Mouse (Mus musculus): Measurements from ENCODE around the gene Arhgap45. TPM values are rescaled to one million over a fixed set of nuclear protein-coding genes. Genes with fewer than 3 reads are reported as not detected.

Arhgap45 gene
- not detected for polyA plus RNA-seq (2014; fragmentation: Illumina TruSeq; extraction: RNeasy Lipid Tissue Mini Kit (QIAGEN cat#74804); ENCODE audit: low read depth, low replicate concordance)

GRCm38 (mm10) chr10:80016511-80016910 lies at the start of gene Arhgap45:
Arhgap45 (plus strand) TSS chr10:80016653.

GRCm38 (mm10) chr10:79970415-79971182 lies 45.9 kb upstream of the Arhgap45 start, which contains the start of gene Grin3b:
Grin3b (plus strand) TSS chr10:79970715.

GRCm38 (mm10) chr10:79984195-79984816 lies 32.1 kb upstream of the Arhgap45 start, which contains the start of gene Tmem259:
Tmem259 (minus strand) TSS chr10:79984330.

GRCm38 (mm10) chr10:79988506-79989271 lies 27.8 kb upstream of the Arhgap45 start, which contains the start of gene Cnn2:
Cnn2 (plus strand) TSS chr10:79988584.

GRCm38 (mm10) chr10:79996272-79997033 lies 20.0 kb upstream of the Arhgap45 start, which contains the start of gene Abca7:
Abca7 (plus strand) TSS chr10:79996494.

GRCm38 (mm10) chr10:80039559-80039979 lies 23.1 kb downstream of the Arhgap45 start, which contains the start of gene Polr2e:
Polr2e (minus strand) TSS chr10:80039795.

GRCm38 (mm10) chr10:80047041-80047565 lies 30.6 kb downstream of the Arhgap45 start, which contains the start of gene Gpx4:
Gpx4 (plus strand) TSS chr10:80047166.

Other genes with a start within 250 kb of the Arhgap45 start
- 0.36 TPM for gene Rnf126, start 249.7 kb upstream of the Arhgap45 start, polyA plus RNA-seq (2014; fragmentation: Illumina TruSeq; extraction: RNeasy Lipid Tissue Mini Kit (QIAGEN cat#74804); ENCODE audit: low read depth, low replicate concordance)
- gene Fstl3, start 239.4 kb upstream of the Arhgap45 start, polyA plus RNA-seq (2014; fragmentation: Illumina TruSeq; extraction: RNeasy Lipid Tissue Mini Kit (QIAGEN cat#74804); ENCODE audit: low read depth, low replicate concordance), result 2.6 TPM
- gene Prss57, start 225.7 kb upstream of the Arhgap45 start, polyA plus RNA-seq (2014; fragmentation: Illumina TruSeq; extraction: RNeasy Lipid Tissue Mini Kit (QIAGEN cat#74804); ENCODE audit: low read depth, low replicate concordance), result not detected
- 1.1 TPM for gene Palm, start 223.1 kb upstream of the Arhgap45 start, polyA plus RNA-seq (2014; fragmentation: Illumina TruSeq; extraction: RNeasy Lipid Tissue Mini Kit (QIAGEN cat#74804); ENCODE audit: low read depth, low replicate concordance)
- gene Misp, start 195.7 kb upstream of the Arhgap45 start, polyA plus RNA-seq (2014; fragmentation: Illumina TruSeq; extraction: RNeasy Lipid Tissue Mini Kit (QIAGEN cat#74804); ENCODE audit: low read depth, low replicate concordance), result 0.49 TPM
- gene Ptbp1, start 162.2 kb upstream of the Arhgap45 start, polyA plus RNA-seq (2014; fragmentation: Illumina TruSeq; extraction: RNeasy Lipid Tissue Mini Kit (QIAGEN cat#74804); ENCODE audit: low read depth, low replicate concordance), result 40.9 TPM
- not detected for gene Prtn3, start 142.2 kb upstream of the Arhgap45 start, polyA plus RNA-seq (2014; fragmentation: Illumina TruSeq; extraction: RNeasy Lipid Tissue Mini Kit (QIAGEN cat#74804); ENCODE audit: low read depth, low replicate concordance)
- not detected for gene Plppr3, start 142.0 kb upstream of the Arhgap45 start, polyA plus RNA-seq (2014; fragmentation: Illumina TruSeq; extraction: RNeasy Lipid Tissue Mini Kit (QIAGEN cat#74804); ENCODE audit: low read depth, low replicate concordance)
- not detected for gene Elane, start 130.4 kb upstream of the Arhgap45 start, polyA plus RNA-seq (2014; fragmentation: Illumina TruSeq; extraction: RNeasy Lipid Tissue Mini Kit (QIAGEN cat#74804); ENCODE audit: low read depth, low replicate concordance)
- gene Cfd, start 125.8 kb upstream of the Arhgap45 start, polyA plus RNA-seq (2014; fragmentation: Illumina TruSeq; extraction: RNeasy Lipid Tissue Mini Kit (QIAGEN cat#74804); ENCODE audit: low read depth, low replicate concordance), result not detected
- gene Med16, start 107.7 kb upstream of the Arhgap45 start, polyA plus RNA-seq (2014; fragmentation: Illumina TruSeq; extraction: RNeasy Lipid Tissue Mini Kit (QIAGEN cat#74804); ENCODE audit: low read depth, low replicate concordance), result 0.20 TPM
- gene Gm26602, start 105.8 kb upstream of the Arhgap45 start, polyA plus RNA-seq (2014; fragmentation: Illumina TruSeq; extraction: RNeasy Lipid Tissue Mini Kit (QIAGEN cat#74804); ENCODE audit: low read depth, low replicate concordance), result not detected
- gene Kiss1r, start 99.7 kb upstream of the Arhgap45 start, polyA plus RNA-seq (2014; fragmentation: Illumina TruSeq; extraction: RNeasy Lipid Tissue Mini Kit (QIAGEN cat#74804); ENCODE audit: low read depth, low replicate concordance), result 0.16 TPM
- 6.4 TPM for gene R3hdm4, start 95.4 kb upstream of the Arhgap45 start, polyA plus RNA-seq (2014; fragmentation: Illumina TruSeq; extraction: RNeasy Lipid Tissue Mini Kit (QIAGEN cat#74804); ENCODE audit: low read depth, low replicate concordance)
- gene Arid3a, start 89.6 kb upstream of the Arhgap45 start, polyA plus RNA-seq (2014; fragmentation: Illumina TruSeq; extraction: RNeasy Lipid Tissue Mini Kit (QIAGEN cat#74804); ENCODE audit: low read depth, low replicate concordance), result 3.1 TPM
- 1.7 TPM for gene Wdr18, start 56.5 kb upstream of the Arhgap45 start, polyA plus RNA-seq (2014; fragmentation: Illumina TruSeq; extraction: RNeasy Lipid Tissue Mini Kit (QIAGEN cat#74804); ENCODE audit: low read depth, low replicate concordance)
- not detected for gene Grin3b, start 45.9 kb upstream of the Arhgap45 start, polyA plus RNA-seq (2014; fragmentation: Illumina TruSeq; extraction: RNeasy Lipid Tissue Mini Kit (QIAGEN cat#74804); ENCODE audit: low read depth, low replicate concordance)
- gene Tmem259, start 32.3 kb upstream of the Arhgap45 start, polyA plus RNA-seq (2014; fragmentation: Illumina TruSeq; extraction: RNeasy Lipid Tissue Mini Kit (QIAGEN cat#74804); ENCODE audit: low read depth, low replicate concordance), result 0.40 TPM
- gene Cnn2, start 28.1 kb upstream of the Arhgap45 start, polyA plus RNA-seq (2014; fragmentation: Illumina TruSeq; extraction: RNeasy Lipid Tissue Mini Kit (QIAGEN cat#74804); ENCODE audit: low read depth, low replicate concordance), result 3.0 TPM
- 0.12 TPM for gene Abca7, start 20.2 kb upstream of the Arhgap45 start, polyA plus RNA-seq (2014; fragmentation: Illumina TruSeq; extraction: RNeasy Lipid Tissue Mini Kit (QIAGEN cat#74804); ENCODE audit: low read depth, low replicate concordance)
- gene Polr2e, start 23.1 kb downstream of the Arhgap45 start, polyA plus RNA-seq (2014; fragmentation: Illumina TruSeq; extraction: RNeasy Lipid Tissue Mini Kit (QIAGEN cat#74804); ENCODE audit: low read depth, low replicate concordance), result 0.32 TPM
- gene Gpx4, start 30.5 kb downstream of the Arhgap45 start, polyA plus RNA-seq (2014; fragmentation: Illumina TruSeq; extraction: RNeasy Lipid Tissue Mini Kit (QIAGEN cat#74804); ENCODE audit: low read depth, low replicate concordance), result 92.2 TPM
- gene Sbno2, start 88.9 kb downstream of the Arhgap45 start, polyA plus RNA-seq (2014; fragmentation: Illumina TruSeq; extraction: RNeasy Lipid Tissue Mini Kit (QIAGEN cat#74804); ENCODE audit: low read depth, low replicate concordance), result 0.24 TPM
- 3.9 TPM for gene Stk11, start 99.2 kb downstream of the Arhgap45 start, polyA plus RNA-seq (2014; fragmentation: Illumina TruSeq; extraction: RNeasy Lipid Tissue Mini Kit (QIAGEN cat#74804); ENCODE audit: low read depth, low replicate concordance)
- 0.85 TPM for gene Atp5d, start 122.0 kb downstream of the Arhgap45 start, polyA plus RNA-seq (2014; fragmentation: Illumina TruSeq; extraction: RNeasy Lipid Tissue Mini Kit (QIAGEN cat#74804); ENCODE audit: low read depth, low replicate concordance)
- not detected for gene Cbarp, start 124.2 kb downstream of the Arhgap45 start, polyA plus RNA-seq (2014; fragmentation: Illumina TruSeq; extraction: RNeasy Lipid Tissue Mini Kit (QIAGEN cat#74804); ENCODE audit: low read depth, low replicate concordance)
- gene Midn, start 131.6 kb downstream of the Arhgap45 start, polyA plus RNA-seq (2014; fragmentation: Illumina TruSeq; extraction: RNeasy Lipid Tissue Mini Kit (QIAGEN cat#74804); ENCODE audit: low read depth, low replicate concordance), result 5.1 TPM
- gene Cirbp, start 149.3 kb downstream of the Arhgap45 start, polyA plus RNA-seq (2014; fragmentation: Illumina TruSeq; extraction: RNeasy Lipid Tissue Mini Kit (QIAGEN cat#74804); ENCODE audit: low read depth, low replicate concordance), result 12.5 TPM
- not detected for gene 1600002K03Rik, start 156.3 kb downstream of the Arhgap45 start, polyA plus RNA-seq (2014; fragmentation: Illumina TruSeq; extraction: RNeasy Lipid Tissue Mini Kit (QIAGEN cat#74804); ENCODE audit: low read depth, low replicate concordance)
- 0.40 TPM for gene Efna2, start 162.8 kb downstream of the Arhgap45 start, polyA plus RNA-seq (2014; fragmentation: Illumina TruSeq; extraction: RNeasy Lipid Tissue Mini Kit (QIAGEN cat#74804); ENCODE audit: low read depth, low replicate concordance)
- 3.0 TPM for gene Mum1, start 209.8 kb downstream of the Arhgap45 start, polyA plus RNA-seq (2014; fragmentation: Illumina TruSeq; extraction: RNeasy Lipid Tissue Mini Kit (QIAGEN cat#74804); ENCODE audit: low read depth, low replicate concordance)
- 4.1 TPM for gene Ndufs7, start 232.5 kb downstream of the Arhgap45 start, polyA plus RNA-seq (2014; fragmentation: Illumina TruSeq; extraction: RNeasy Lipid Tissue Mini Kit (QIAGEN cat#74804); ENCODE audit: low read depth, low replicate concordance)
- gene Gamt, start 244.4 kb downstream of the Arhgap45 start, polyA plus RNA-seq (2014; fragmentation: Illumina TruSeq; extraction: RNeasy Lipid Tissue Mini Kit (QIAGEN cat#74804); ENCODE audit: low read depth, low replicate concordance), result 1.3 TPM
- gene Dazap1, start 244.8 kb downstream of the Arhgap45 start, polyA plus RNA-seq (2014; fragmentation: Illumina TruSeq; extraction: RNeasy Lipid Tissue Mini Kit (QIAGEN cat#74804); ENCODE audit: low read depth, low replicate concordance), result 13.7 TPM